Mouse (Mus musculus) heart, adult 2 months (tissue): ENCODE results near the gene Atrn. TPM values are rescaled to one million over a fixed set of nuclear protein-coding genes. Genes with fewer than 3 reads are reported as not detected.
"Not testable (repeated sequence)": the region's sequence is repeated elsewhere in the genome, so short reads cannot be mapped to it uniquely, and the experiment has no call there.

ENCODE experiments used
- DNase-seq, 2 experiments: peaks; one replicate each; pipeline ENCODE4 v3.0.0; 2021
- H3K27ac ChIP-seq: fragments of 200-600 bp; 2 replicates; pipeline ENCODE4 v1.8.1; 2022
- H3K27me3 ChIP-seq: fragments of 200-500 bp; 2 replicates; pipeline ENCODE4 v1.6.1; 2012; ENCODE audit warnings: mild to moderate bottlenecking, low read length, inconsistent platforms, mixed read lengths; ENCODE audit not compliant: control insufficient read depth, insufficient read depth
- H3K36me3 ChIP-seq: fragments of 200-500 bp; 2 replicates; pipeline ENCODE4 v1.6.1; 2012; ENCODE audit warnings: low read length, inconsistent platforms; ENCODE audit not compliant: control insufficient read depth, insufficient read depth
- H3K4me1 ChIP-seq: fragments of 200-500 bp; 2 replicates; pipeline ENCODE4 v1.6.1; 2011; ENCODE audit warnings: low read length; ENCODE audit not compliant: control insufficient read depth, insufficient read depth
- H3K4me3 ChIP-seq: fragments of 200-600 bp; 2 replicates; pipeline ENCODE4 v1.8.1; 2022
- H3K79me2 ChIP-seq: fragments of 200-500 bp; replicated peaks from 2 replicates; pipeline ENCODE4 v1.6.1; 2012; ENCODE audit warnings: mild to moderate bottlenecking, inconsistent platforms, low read length, moderate library complexity, mixed read lengths; ENCODE audit not compliant: control insufficient read depth, insufficient read depth
- H3K9ac ChIP-seq: fragments of 200-500 bp; 2 replicates; pipeline ENCODE4 v1.6.1; 2012; ENCODE audit warnings: low read depth, mild to moderate bottlenecking, control low read depth, inconsistent platforms, low read length, mixed read lengths
- CTCF ChIP-seq: fragments of 200-600 bp; IDR thresholded peaks from 2 replicates; pipeline ENCODE4 v1.8.1; 2022; ENCODE audit warnings: antibody characterized with exemption, mild to moderate bottlenecking, moderate library complexity
- EP300 ChIP-seq: fragments of 200-500 bp; IDR thresholded peaks from 2 replicates; pipeline ENCODE4 v1.6.1; 2011; ENCODE audit warnings: low read depth, low read length, control low read depth; ENCODE audit not compliant: insufficient read depth
- POLR2A ChIP-seq: fragments of 200-500 bp; IDR thresholded peaks from 2 replicates; pipeline ENCODE4 v1.6.1; 2011; ENCODE audit warnings: mild to moderate bottlenecking, low read depth, low read length, control low read depth; ENCODE audit not compliant: insufficient read depth
- WGBS: fragments of 180-500 bp; shearing (Covaris S2); methylation state at CpG from one replicate; pipeline ENCODE4 v1.1.7; 2018; 5-methylcytosine and 5-hydroxymethylcytosine counted together
- intact Hi-C: fragments of 180-260 bp; cut with DNase I; formaldehyde crosslinking; loops from one replicate; pipeline ENCODE4 v1.15.1; 2025
- polyA plus RNA-seq: library from polyadenylated mRNA; depleted of rRNA; stranded (reverse); fragments of >200 nt; gene quantifications from 2 replicates; pipeline ENCODE4 v1.2.3, GENCODE M21; 2012
- total RNA-seq, 2 experiments: library from RNA; stranded (reverse); gene quantifications; 2 replicates each; pipeline ENCODE4 v1.2.3; 2021

Gene Atrn
- total and polyA plus RNA-seq, 3 experiments: 8.2 to 24.0 (median 23.8) TPM

GRCm38 (mm10) chr2:131030561-131030960 is 124.3 kb downstream of the Atrn start:
- Histone ChIP-seq H3K36me3 (no peaks in the 10 kb centered on the region; the same call in 1 of the 2 replicates), H3K4me3 (no peak overlapping the region), H3K27me3 (no peaks in the 10 kb centered on the region), H3K9ac (no peak overlapping the region), H3K79me2 (no peaks in the 10 kb centered on the region), H3K4me1 (peaks cover 3% of the 10 kb centered on the region), H3K27ac (no peak overlapping the region)
- DNase-seq: no peak
- 75% methylated on average over 2 of the region's 2 CpGs for WGBS
- intact Hi-C loops: no loop called here
- TF ChIP-seq EP300: no peak
- TF ChIP-seq CTCF: no peak
- no peak for TF ChIP-seq POLR2A

- Histone ChIP-seq H3K79me2 (no peaks in the 10 kb centered on the region), H3K36me3 (no peaks in the 10 kb centered on the region; the same call in 1 of the 2 replicates), H3K9ac (no peak overlapping the region), H3K4me3 (no peak overlapping the region), H3K27ac (no peak overlapping the region), H3K4me1 (peaks cover 3% of the 10 kb centered on the region), H3K27me3 (no peaks in the 10 kb centered on the region)
- TF ChIP-seq CTCF (no peak), EP300 (no peak), POLR2A (no peak)
- WGBS: 89% methylated on average over 1 of the region's 1 CpGs
- intact Hi-C loops: no loop called here
- DNase-seq: no peak
Measured at GRCm38 (mm10) chr2:131030998-131031397, 124.7 kb downstream of the Atrn start.

GRCm38 (mm10) chr2:131031406-131031805 is 125.1 kb downstream of the Atrn start:
- H3K27me3 ChIP-seq, H3K9ac ChIP-seq, H3K27ac ChIP-seq, DNase-seq, H3K4me1 ChIP-seq, H3K4me3 ChIP-seq, H3K36me3 ChIP-seq, intact Hi-C loops, H3K79me2 ChIP-seq: not testable (repeated sequence)
- WGBS: 35% methylated on average over 1 of the region's 1 CpGs

- Histone ChIP-seq H3K27me3 (no peaks in the 10 kb centered on the region), H3K36me3 (no peaks in the 10 kb centered on the region), H3K9ac (no peak overlapping the region), H3K27ac (no peak overlapping the region), H3K4me3 (no peak overlapping the region), H3K79me2 (no peaks in the 10 kb centered on the region), H3K4me1 (peaks cover 1% of the 10 kb centered on the region; the same call in 1 of the 2 replicates)
- 97% methylated on average over 2 of the region's 2 CpGs for WGBS
- TF ChIP-seq EP300 (no peak), CTCF (no peak), POLR2A (no peak)
- DNase-seq: no peak
- intact Hi-C loops: no loop called here
Measured at GRCm38 (mm10) chr2:131036343-131036742, 130.0 kb downstream of the Atrn start.

GRCm38 (mm10) chr2:131036757-131037156 is 130.5 kb downstream of the Atrn start:
- Histone ChIP-seq H3K4me1 (peaks cover 1% of the 10 kb centered on the region; the same call in 1 of the 2 replicates), H3K4me3 (no peak overlapping the region), H3K9ac (no peak overlapping the region), H3K27me3 (peaks cover 2% of the 10 kb centered on the region), H3K79me2 (no peaks in the 10 kb centered on the region), H3K36me3 (no peaks in the 10 kb centered on the region), H3K27ac (no peak overlapping the region)
- DNase-seq: no peak
- intact Hi-C loops: no loop called here
- TF ChIP-seq EP300 (no peak), CTCF (no peak), POLR2A (no peak)

- 20% methylated on average over 17 of the region's 17 CpGs for WGBS
- intact Hi-C loops: no loop called here
- no peak overlapping the region for H3K27ac ChIP-seq
Measured at GRCm38 (mm10) chr2:131037226-131037990, 131.1 kb downstream of the Atrn start.

More at GRCm38 (mm10) chr2:131037226-131037990, 131.1 kb downstream of the Atrn start:
- peaks cover 1% of the 10 kb centered on the region; the same call in 1 of the 2 replicates for H3K4me1 ChIP-seq
- H3K36me3 ChIP-seq: no peaks in the 10 kb centered on the region
- TF ChIP-seq POLR2A (no peak), CTCF (no peak), EP300 (no peak)
- no peaks in the 10 kb centered on the region for H3K79me2 ChIP-seq
- peak; percentile 62 to 76 for DNase-seq
- peaks cover 6% of the 10 kb centered on the region for H3K27me3 ChIP-seq
- no peak overlapping the region for H3K9ac ChIP-seq
- no peak overlapping the region for H3K4me3 ChIP-seq
